Mouse (Mus musculus) heart, embryonic 14.5 days (tissue): ENCODE results near the gene Pdcd2. TPM values are rescaled to one million over a fixed set of nuclear protein-coding genes. Genes with fewer than 3 reads are reported as not detected.

Experiments used
- ATAC-seq: fragments of 200-750 bp; cut with Nextera tagmentation; 2 replicates; pipeline ENCODE4 v1.8.0; 2017; ENCODE audit warnings: low read depth, moderate TSS enrichment; ENCODE audit not compliant: insufficient number of reproducible peaks, insufficient read depth, low FRiP score
- H3K27ac ChIP-seq, 2 experiments: fragments of 200-500 bp in 1 of 2; fragments of 300-500 bp in 1 of 2; sonication (generic) in 1 of 2; replicated peaks in 1 of 2; 2 replicates each; pipeline ENCODE4 v1.5.1; 2012 to 2014; ENCODE audit warnings: low read depth in 2 of 2, low read length in 2 of 2, control low read depth in 1 of 2, mild to moderate bottlenecking in 1 of 2, mixed read lengths in 1 of 2; ENCODE audit not compliant: control insufficient read depth in 1 of 2, insufficient read depth in 1 of 2
- H3K27me3 ChIP-seq: fragments of 300-500 bp; sonication (generic); 2 replicates; pipeline ENCODE4 v1.6.1; 2014; ENCODE audit warnings: mild to moderate bottlenecking, low read length, control low read depth; ENCODE audit not compliant: control insufficient read depth, insufficient read depth
- H3K36me3 ChIP-seq: fragments of 300-500 bp; sonication (generic); 2 replicates; pipeline ENCODE4 v1.6.1; 2014; ENCODE audit warnings: mild to moderate bottlenecking, control low read depth, low read length, mixed read lengths; ENCODE audit not compliant: control insufficient read depth, insufficient read depth
- H3K4me1 ChIP-seq, 2 experiments: fragments of 200-500 bp in 1 of 2; fragments of 300-500 bp in 1 of 2; sonication (generic) in 1 of 2; 2 replicates each; pipeline ENCODE4 v1.6.1; 2012 to 2014; ENCODE audit warnings: low read length in 2 of 2, control low read depth in 1 of 2, mixed read lengths in 1 of 2; ENCODE audit not compliant: control insufficient read depth in 2 of 2, insufficient read depth in 2 of 2
- H3K4me2 ChIP-seq: fragments of 300-500 bp; sonication (generic); 2 replicates; pipeline ENCODE4 v1.6.1; 2014; ENCODE audit warnings: mild to moderate bottlenecking, low read length
- H3K4me3 ChIP-seq, 2 experiments: fragments of 200-500 bp in 1 of 2; fragments of 300-500 bp in 1 of 2; sonication (generic) in 1 of 2; 2 replicates each; pipeline ENCODE4 v1.5.1; 2012 to 2014; ENCODE audit warnings: low read length in 2 of 2, mild to moderate bottlenecking in 2 of 2, control low read depth in 1 of 2, low read depth in 1 of 2, moderate library complexity in 1 of 2; ENCODE audit not compliant: control insufficient read depth in 1 of 2, insufficient read depth in 1 of 2
- H3K9ac ChIP-seq: fragments of 300-500 bp; sonication (generic); 2 replicates; pipeline ENCODE4 v1.6.1; 2014; ENCODE audit warnings: mild to moderate bottlenecking, low read length
- H3K9me3 ChIP-seq: fragments of 300-500 bp; sonication (generic); 2 replicates; pipeline ENCODE4 v1.6.1; 2016; ENCODE audit warnings: low read length, control low read depth; ENCODE audit not compliant: control insufficient read depth
- WGBS: fragments of 180-500 bp; shearing (Covaris S2); extraction: QIAGEN DNeasy Blood & Tissue Kit; methylation state at CpG from one replicate; pipeline ENCODE4 v1.1.7; 2014; 5-methylcytosine and 5-hydroxymethylcytosine counted together
- polyA plus RNA-seq: library from polyadenylated mRNA; unstranded; fragments of >200 nt; fragmentation: Nextera tagmentation; extraction: Ambion mirVana; gene quantifications from 2 replicates; pipeline ENCODE4 v1.2.1, GENCODE M21; 2014

The Pdcd2 gene
- 26.9 and 31.2 TPM in 2 replicates for polyA plus RNA-seq

GRCm38 (mm10) chr17:15526986-15527810 lies at the start of gene Pdcd2:
Pdcd2 (minus strand) TSS chr17:15527301.
- Histone ChIP-seq H3K4me3 (peak within 1 kb of the TSS; percentile 79 to 83), H3K36me3 (peaks cover 33% of the 10 kb centered on the region), H3K9me3 (no peaks in the 10 kb centered on the region), H3K9ac (peak within 1 kb of the TSS; percentile 82), H3K27ac (peak within 1 kb of the TSS; percentile 78 to 81), H3K27me3 (no peaks in the 10 kb centered on the region), H3K4me1 (peaks cover 5 to 12% of the 10 kb centered on the region in 2 experiments), H3K4me2 (peak within 1 kb of the TSS; percentile 80)
- WGBS: 1% methylated on average over 53 of the region's 55 CpGs
- peak; percentile 99 for ATAC-seq

GRCm38 (mm10) chr17:15575056-15575455 lies 48.0 kb upstream of the Pdcd2 start:
- Histone ChIP-seq H3K4me2 (no peak overlapping the region), H3K4me1 (peaks cover 0 to 4% of the 10 kb centered on the region in 2 experiments; a peak in 3 of 4 replicates), H3K9me3 (no peaks in the 10 kb centered on the region), H3K36me3 (no peaks in the 10 kb centered on the region), H3K27ac (no peak overlapping the region), H3K27me3 (no peaks in the 10 kb centered on the region), H3K4me3 (no peak overlapping the region), H3K9ac (no peak overlapping the region)
- ATAC-seq: no peak
- 68% methylated on average over 1 of the region's 1 CpGs for whole genome bisulfite sequencing

DNA sequence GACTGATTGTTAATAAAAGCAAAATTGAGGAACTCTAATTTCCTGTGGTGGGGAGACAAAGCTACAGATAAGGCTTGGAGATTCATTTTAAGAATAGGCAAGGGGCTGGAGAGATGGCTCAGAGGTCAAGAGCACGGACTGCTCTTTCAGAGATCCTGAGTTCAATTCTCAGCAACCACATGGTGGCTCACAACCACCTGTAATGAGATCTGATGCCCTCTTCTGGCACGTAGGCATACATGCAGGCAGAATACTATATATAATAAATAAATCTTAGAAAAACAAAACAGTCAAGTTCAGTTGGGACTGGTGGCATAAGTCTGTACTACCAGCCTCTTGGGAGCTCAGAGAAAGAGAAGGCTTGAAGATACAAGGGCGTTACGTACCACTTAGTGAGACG lies 39.8 kb upstream of the Pdcd2 start:
- Histone ChIP-seq H3K4me2 (no peak overlapping the region), H3K4me3 (no peak overlapping the region), H3K4me1 (peaks cover 0 to 5% of the 10 kb centered on the region in 2 experiments; a peak in 2 of 4 replicates), H3K27ac (no peak overlapping the region), H3K9me3 (no peaks in the 10 kb centered on the region), H3K36me3 (no peaks in the 10 kb centered on the region), H3K9ac (no peak overlapping the region), H3K27me3 (no peaks in the 10 kb centered on the region)
- no peak for ATAC-seq
- WGBS: 66% methylated on average over 5 of the region's 5 CpGs

DNA sequence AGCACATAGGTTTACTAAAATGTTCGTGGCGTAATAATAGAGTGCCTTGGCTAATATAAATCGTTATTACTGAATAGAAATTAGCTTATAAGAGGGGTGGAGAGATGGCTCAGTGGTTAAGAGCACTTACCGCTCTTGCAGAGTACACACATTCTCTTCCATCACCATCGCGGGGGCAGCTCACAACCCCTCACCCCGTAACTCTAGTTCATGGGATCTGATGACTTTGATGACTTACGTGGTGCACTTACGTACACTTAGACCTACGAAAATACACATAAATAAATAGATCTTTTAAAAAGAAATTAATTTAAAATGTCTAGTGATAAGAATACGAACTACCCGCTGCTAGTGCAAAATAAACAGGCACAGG lies 37.8 kb upstream of the Pdcd2 start:
- Histone ChIP-seq H3K27me3 (no peaks in the 10 kb centered on the region), H3K9ac (peak overlapping the region; percentile 78), H3K27ac (peak overlapping the region in 1 of 2 experiments; percentile 98; a peak in 2 of 4 replicates), H3K4me3 (peak overlapping the region; percentile 45 to 72), H3K36me3 (no peaks in the 10 kb centered on the region), H3K4me1 (peaks cover 0 to 5% of the 10 kb centered on the region in 2 experiments; a peak in 2 of 4 replicates), H3K4me2 (peak overlapping the region; percentile 87), H3K9me3 (no peaks in the 10 kb centered on the region)
- no peak for ATAC-seq
- WGBS: 42% methylated on average over 12 of the region's 12 CpGs

DNA sequence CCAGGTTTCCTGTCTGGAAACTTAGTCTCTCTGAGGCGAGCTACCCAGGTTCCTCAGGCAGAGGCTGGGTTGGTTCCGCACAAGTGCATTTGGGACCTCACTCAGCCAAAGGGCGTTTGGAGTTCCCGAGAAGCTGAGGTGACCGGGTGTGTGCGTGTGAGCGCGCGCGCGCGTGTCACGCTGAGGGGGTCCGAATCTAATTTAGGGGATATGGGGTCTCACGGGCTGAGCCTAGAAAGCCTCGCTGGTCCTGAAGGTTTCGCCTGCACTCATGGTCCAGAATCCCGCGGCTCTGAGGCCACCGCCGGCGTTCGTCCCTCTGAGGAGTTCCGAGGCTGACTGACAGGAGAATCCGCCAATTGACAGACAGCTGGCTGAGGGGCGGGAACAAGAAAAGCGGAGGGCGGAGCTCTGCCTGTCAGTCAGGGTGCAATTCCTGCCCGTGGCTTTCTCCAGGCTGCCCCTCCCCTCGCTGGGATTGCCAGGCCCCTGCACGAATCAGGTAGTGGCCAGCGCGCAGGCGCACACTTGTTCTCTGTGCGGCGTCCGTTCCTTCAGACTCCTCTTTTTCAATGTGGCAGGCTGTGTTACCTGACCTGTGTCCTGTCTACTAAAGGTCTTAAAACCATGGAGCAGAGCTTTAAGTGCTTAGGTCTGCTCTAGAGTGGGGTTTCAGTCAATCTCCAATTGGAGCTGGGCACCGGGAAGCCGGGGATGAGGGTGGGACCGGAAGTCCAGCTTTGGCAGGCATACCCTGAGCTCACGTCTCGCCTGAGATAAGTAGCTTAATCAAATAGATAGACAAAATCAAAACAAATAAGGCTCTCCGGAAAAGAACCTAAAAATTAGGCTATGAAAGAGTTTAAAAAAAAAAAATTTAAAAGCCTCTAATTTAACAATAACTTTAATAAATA lies 37.2 kb upstream of the Pdcd2 start, which contains the start of gene Prdm9:
Prdm9 (minus strand) TSS at position 341 of the 914 bp plus-strand sequence.
- Histone ChIP-seq H3K27me3 (no peaks in the 10 kb centered on the region), H3K36me3 (no peaks in the 10 kb centered on the region), H3K27ac (peak within 1 kb of the TSS; percentile 98), H3K9me3 (no peaks in the 10 kb centered on the region), H3K9ac (peak within 1 kb of the TSS; percentile 78), H3K4me3 (peak within 1 kb of the TSS; percentile 72 to 76), H3K4me2 (peak within 1 kb of the TSS; percentile 87), H3K4me1 (peaks cover 0 to 5% of the 10 kb centered on the region in 2 experiments; a peak in 2 of 4 replicates)
- ATAC-seq: peak; percentile 100
- under 1% methylated on average over 43 of the region's 43 CpGs for WGBS

DNA sequence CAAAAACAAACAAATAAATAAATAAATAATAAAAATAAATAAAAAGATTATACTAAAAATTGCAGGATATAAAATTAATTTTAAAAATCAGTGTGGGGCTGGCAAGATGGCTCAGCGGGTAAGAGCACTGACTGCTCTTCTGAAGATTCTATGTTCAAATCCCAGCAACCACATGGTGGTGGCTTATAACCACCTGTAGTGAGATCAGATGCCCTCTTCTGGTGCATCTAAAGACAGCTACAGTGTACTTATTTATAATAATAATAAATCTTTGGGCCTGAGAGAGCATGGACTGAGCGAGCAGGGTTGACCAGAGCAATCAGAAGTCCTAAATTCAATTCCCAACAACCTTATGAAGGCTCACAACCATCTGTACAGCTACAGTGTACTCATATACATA lies 32.8 kb upstream of the Pdcd2 start:
- Histone ChIP-seq H3K4me3 (no peak overlapping the region), H3K27me3 (no peaks in the 10 kb centered on the region), H3K4me1 (peaks cover 0 to 5% of the 10 kb centered on the region in 2 experiments; a peak in 2 of 4 replicates), H3K9ac (no peak overlapping the region), H3K27ac (no peak overlapping the region), H3K4me2 (no peak overlapping the region), H3K9me3 (no peaks in the 10 kb centered on the region), H3K36me3 (no peaks in the 10 kb centered on the region)
- ATAC-seq: no peak
- WGBS: 88% methylated on average over 2 of the region's 2 CpGs

GRCm38 (mm10) chr17:15549713-15550112 lies 22.6 kb upstream of the Pdcd2 start:
- Histone ChIP-seq H3K4me3 (no peak overlapping the region), H3K27me3 (no peaks in the 10 kb centered on the region), H3K9ac (no peak overlapping the region), H3K4me1 (no peaks in the 10 kb centered on the region), H3K27ac (no peak overlapping the region), H3K4me2 (no peak overlapping the region), H3K9me3 (no peaks in the 10 kb centered on the region), H3K36me3 (no peaks in the 10 kb centered on the region)
- no peak for ATAC-seq
- 46% methylated on average over 1 of the region's 1 CpGs for WGBS
